Mouse (Mus musculus): ENCODE data around the gene Slc39a11. TPM values are rescaled to one million over a fixed set of nuclear protein-coding genes. Genes with fewer than 3 reads are reported as not detected.

The Slc39a11 gene
- polyA plus RNA-seq, 1 experiment from 2014 or later = 12.5 TPM

DNA sequence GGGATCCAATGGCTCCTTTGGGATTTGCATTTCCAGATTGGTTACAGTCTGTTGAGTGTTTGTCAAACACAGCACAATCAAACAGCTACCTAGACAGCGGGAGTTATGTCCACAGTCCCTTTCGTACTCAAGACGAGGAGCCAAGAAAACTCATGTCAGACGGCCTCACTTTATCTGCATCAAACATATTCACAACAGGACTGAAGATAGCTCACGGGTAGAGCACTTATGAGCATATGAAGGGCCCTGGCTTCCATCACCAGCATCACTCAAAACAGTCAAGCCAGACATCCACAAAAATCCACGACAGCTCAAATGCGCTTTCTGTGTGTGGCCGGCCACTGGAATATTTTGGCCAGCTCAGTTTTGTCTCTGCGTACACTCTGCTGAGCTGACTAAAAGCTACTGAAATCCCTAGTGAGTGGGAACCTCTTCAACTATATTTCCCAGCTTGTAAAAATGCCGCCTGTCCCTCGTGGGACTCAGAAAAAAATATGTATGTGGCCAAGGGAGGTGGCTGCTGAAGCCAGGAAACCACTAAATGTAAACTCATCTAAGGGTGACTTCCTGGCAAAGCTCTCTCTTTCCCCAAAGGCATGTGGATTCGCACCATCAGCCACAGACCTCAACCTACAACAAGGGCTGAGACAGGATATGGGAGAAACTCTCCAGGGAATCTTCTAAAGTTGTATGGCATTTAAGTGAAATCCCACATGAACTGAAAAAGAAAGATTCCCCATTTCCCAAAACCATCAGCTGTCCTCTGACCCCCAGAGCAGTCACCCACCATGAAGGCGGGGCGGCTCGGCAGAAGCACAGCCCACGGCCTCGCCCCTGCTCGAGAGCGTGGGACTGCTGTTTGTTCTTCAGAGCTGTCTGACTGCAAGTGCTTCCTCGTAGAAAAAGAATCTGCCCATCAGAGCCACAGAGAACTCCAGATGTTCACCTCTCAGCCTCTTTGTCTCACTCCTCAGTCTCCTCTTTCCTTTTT lies 159.1 kb downstream of the Slc39a11 start:
- H3K9ac ChIP-seq (replicated peaks; ENCODE audit: low read length) = no peak overlapping the region
- no peak overlapping the region for H3K4me3 ChIP-seq (ENCODE audit: low read depth, low read length)
- no peaks in the 10 kb centered on the region for H3K9me3 ChIP-seq (replicated peaks; ENCODE audit: control insufficient read depth, low read length)
- H3K27me3 ChIP-seq (ENCODE audit: control insufficient read depth, insufficient read depth, low read length) = no peaks in the 10 kb centered on the region
- DNase-seq (ENCODE audit: low spot score) (no peak), ATAC-seq (replicated peaks; ENCODE audit: insufficient number of reproducible peaks, low FRiP score, low TSS enrichment, low read depth) (no peak)
- no peaks in the 10 kb centered on the region for H3K36me3 ChIP-seq (replicated peaks; ENCODE audit: control insufficient read depth, insufficient read depth, low read depth, low read length)
- H3K4me1 ChIP-seq (ENCODE audit: control insufficient read depth, insufficient read depth, low read length) = no peaks in the 10 kb centered on the region
- WGBS = 82% methylated on average over 20 of the region's 20 CpGs
- no peak overlapping the region for H3K27ac ChIP-seq (replicated peaks; ENCODE audit: low read depth, low read length)
- no peak overlapping the region for H3K4me2 ChIP-seq (ENCODE audit: low read depth, low read length)

GRCm38 (mm10) chr11:113487603-113488335 lies 162.1 kb downstream of the Slc39a11 start:
- no peak overlapping the region for H3K27ac ChIP-seq (replicated peaks; ENCODE audit: low read depth, low read length)
- no peaks in the 10 kb centered on the region for H3K9me3 ChIP-seq (replicated peaks; ENCODE audit: control insufficient read depth, low read length)
- no peak overlapping the region for H3K4me3 ChIP-seq (ENCODE audit: low read depth, low read length)
- no peaks in the 10 kb centered on the region for H3K27me3 ChIP-seq (ENCODE audit: control insufficient read depth, insufficient read depth, low read length)
- WGBS = 67% methylated on average over 8 of the region's 8 CpGs
- H3K9ac ChIP-seq (replicated peaks; ENCODE audit: low read length) = no peak overlapping the region
- H3K4me1 ChIP-seq (ENCODE audit: control insufficient read depth, insufficient read depth, low read length) = no peaks in the 10 kb centered on the region
- DNase-seq (ENCODE audit: low spot score) (no peak), ATAC-seq (replicated peaks; ENCODE audit: insufficient number of reproducible peaks, low FRiP score, low TSS enrichment, low read depth) (no peak)
- no peak overlapping the region for H3K4me2 ChIP-seq (ENCODE audit: low read depth, low read length)
- no peaks in the 10 kb centered on the region for H3K36me3 ChIP-seq (replicated peaks; ENCODE audit: control insufficient read depth, insufficient read depth, low read depth, low read length)

DNA sequence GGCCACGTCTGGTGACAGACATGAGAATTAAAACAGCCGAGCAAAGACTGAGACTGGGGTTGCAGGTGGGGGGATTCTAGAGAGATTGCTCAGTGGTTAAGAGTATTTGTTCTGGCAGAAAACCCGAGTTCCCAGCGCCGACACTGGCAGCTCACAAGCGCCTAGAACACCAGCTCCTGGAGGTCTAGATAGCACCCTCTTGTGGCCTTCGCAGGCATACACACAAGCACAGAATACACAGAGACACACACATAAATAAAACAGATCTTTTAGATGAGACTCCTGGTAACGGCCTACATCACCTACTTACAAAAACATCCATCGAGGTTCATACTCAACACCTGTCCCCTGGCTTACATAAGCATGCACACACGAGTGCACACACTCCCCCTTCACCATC lies 165.8 kb downstream of the Slc39a11 start:
- Histone ChIP-seq H3K27ac (replicated peaks; ENCODE audit: low read depth, low read length) (no peak overlapping the region), H3K9me3 (replicated peaks; ENCODE audit: control insufficient read depth, low read length) (no peaks in the 10 kb centered on the region), H3K27me3 (ENCODE audit: control insufficient read depth, insufficient read depth, low read length) (no peaks in the 10 kb centered on the region), H3K4me1 (ENCODE audit: control insufficient read depth, insufficient read depth, low read length) (no peaks in the 10 kb centered on the region), H3K4me3 (ENCODE audit: low read depth, low read length) (no peak overlapping the region), H3K36me3 (replicated peaks; ENCODE audit: control insufficient read depth, insufficient read depth, low read depth, low read length) (no peaks in the 10 kb centered on the region), H3K4me2 (ENCODE audit: low read depth, low read length) (no peak overlapping the region), H3K9ac (replicated peaks; ENCODE audit: low read length) (no peak overlapping the region)
- ATAC-seq (replicated peaks; ENCODE audit: insufficient number of reproducible peaks, low FRiP score, low TSS enrichment, low read depth) = no peak
- 91% methylated on average over 10 of the region's 10 CpGs for WGBS
- DNase-seq (ENCODE audit: low spot score) = no peak

- no peak overlapping the region for H3K4me2 ChIP-seq (ENCODE audit: low read depth, low read length)
- H3K36me3 ChIP-seq (replicated peaks; ENCODE audit: control insufficient read depth, insufficient read depth, low read depth, low read length) = no peaks in the 10 kb centered on the region
- H3K27me3 ChIP-seq (ENCODE audit: control insufficient read depth, insufficient read depth, low read length) = no peaks in the 10 kb centered on the region
- 85% methylated on average over 9 of the region's 9 CpGs for WGBS
- no peak overlapping the region for H3K4me3 ChIP-seq (ENCODE audit: low read depth, low read length)
- no peak overlapping the region for H3K27ac ChIP-seq (replicated peaks; ENCODE audit: low read depth, low read length)
- ATAC-seq (replicated peaks; ENCODE audit: insufficient number of reproducible peaks, low FRiP score, low TSS enrichment, low read depth) (no peak), DNase-seq (ENCODE audit: low spot score) (no peak)
- H3K9me3 ChIP-seq (replicated peaks; ENCODE audit: control insufficient read depth, low read length) = no peaks in the 10 kb centered on the region
- no peak overlapping the region for H3K9ac ChIP-seq (replicated peaks; ENCODE audit: low read length)
- H3K4me1 ChIP-seq (ENCODE audit: control insufficient read depth, insufficient read depth, low read length) = no peaks in the 10 kb centered on the region
These were observed 172.3 kb downstream of the Slc39a11 start for GRCm38 (mm10) chr11:113477550-113477949.

GRCm38 (mm10) chr11:113476720-113477119 lies 173.2 kb downstream of the Slc39a11 start:
- H3K36me3 ChIP-seq (replicated peaks; ENCODE audit: control insufficient read depth, insufficient read depth, low read depth, low read length) = no peaks in the 10 kb centered on the region
- H3K27me3 ChIP-seq (ENCODE audit: control insufficient read depth, insufficient read depth, low read length) = no peaks in the 10 kb centered on the region
- H3K9me3 ChIP-seq (replicated peaks; ENCODE audit: control insufficient read depth, low read length) = no peaks in the 10 kb centered on the region
- DNase-seq (ENCODE audit: low spot score) (no peak), ATAC-seq (replicated peaks; ENCODE audit: insufficient number of reproducible peaks, low FRiP score, low TSS enrichment, low read depth) (no peak)
- WGBS = 84% methylated on average over 9 of the region's 9 CpGs
- no peak overlapping the region for H3K4me2 ChIP-seq (ENCODE audit: low read depth, low read length)
- no peak overlapping the region for H3K9ac ChIP-seq (replicated peaks; ENCODE audit: low read length)
- no peak overlapping the region for H3K4me3 ChIP-seq (ENCODE audit: low read depth, low read length)
- H3K27ac ChIP-seq (replicated peaks; ENCODE audit: low read depth, low read length) = no peak overlapping the region
- H3K4me1 ChIP-seq (ENCODE audit: control insufficient read depth, insufficient read depth, low read length) = no peaks in the 10 kb centered on the region

DNA sequence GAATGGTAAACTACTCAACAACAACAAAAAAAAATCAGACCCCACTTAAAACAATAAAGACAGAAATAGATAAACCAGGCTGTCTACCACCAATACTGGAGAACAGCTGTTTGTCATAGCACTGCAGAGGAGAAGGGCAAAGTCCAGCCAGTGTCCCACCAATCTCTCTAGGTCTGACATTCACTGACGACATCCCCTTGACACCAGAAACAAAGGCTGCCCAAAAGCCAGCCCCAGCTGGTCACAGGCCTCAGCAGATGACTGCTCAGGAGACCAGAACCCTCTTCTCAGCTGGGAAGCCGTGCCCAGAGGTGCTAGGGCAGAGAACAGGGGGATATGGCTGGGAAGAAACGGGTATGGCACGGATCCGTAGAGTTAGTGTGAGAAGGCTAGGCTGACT lies 174.4 kb downstream of the Slc39a11 start:
- 72% methylated on average over 5 of the region's 5 CpGs for WGBS
- no peak overlapping the region for H3K27ac ChIP-seq (replicated peaks; ENCODE audit: low read depth, low read length)
- no peaks in the 10 kb centered on the region for H3K4me1 ChIP-seq (ENCODE audit: control insufficient read depth, insufficient read depth, low read length)
- no peak for DNase-seq (ENCODE audit: low spot score)
- ATAC-seq (replicated peaks; ENCODE audit: insufficient number of reproducible peaks, low FRiP score, low TSS enrichment, low read depth) = no peak
- no peaks in the 10 kb centered on the region for H3K27me3 ChIP-seq (ENCODE audit: control insufficient read depth, insufficient read depth, low read length)
- H3K4me3 ChIP-seq (ENCODE audit: low read depth, low read length) = no peak overlapping the region
- no peaks in the 10 kb centered on the region for H3K36me3 ChIP-seq (replicated peaks; ENCODE audit: control insufficient read depth, insufficient read depth, low read depth, low read length)
- no peak overlapping the region for H3K9ac ChIP-seq (replicated peaks; ENCODE audit: low read length)
- no peak overlapping the region for H3K4me2 ChIP-seq (ENCODE audit: low read depth, low read length)
- H3K9me3 ChIP-seq (replicated peaks; ENCODE audit: control insufficient read depth, low read length) = no peaks in the 10 kb centered on the region

GRCm38 (mm10) chr11:113473998-113474534 lies 175.8 kb downstream of the Slc39a11 start:
- no peaks in the 10 kb centered on the region for H3K4me1 ChIP-seq (ENCODE audit: control insufficient read depth, insufficient read depth, low read length)
- H3K4me3 ChIP-seq (ENCODE audit: low read depth, low read length) = no peak overlapping the region
- H3K36me3 ChIP-seq (replicated peaks; ENCODE audit: control insufficient read depth, insufficient read depth, low read depth, low read length) = no peaks in the 10 kb centered on the region
- H3K9ac ChIP-seq (replicated peaks; ENCODE audit: low read length) = no peak overlapping the region
- no peak overlapping the region for H3K27ac ChIP-seq (replicated peaks; ENCODE audit: low read depth, low read length)
- no peak overlapping the region for H3K4me2 ChIP-seq (ENCODE audit: low read depth, low read length)
- WGBS = 76% methylated on average over 7 of the region's 7 CpGs
- no peaks in the 10 kb centered on the region for H3K9me3 ChIP-seq (replicated peaks; ENCODE audit: control insufficient read depth, low read length)
- no peaks in the 10 kb centered on the region for H3K27me3 ChIP-seq (ENCODE audit: control insufficient read depth, insufficient read depth, low read length)
- DNase-seq (ENCODE audit: low spot score) (no peak), ATAC-seq (replicated peaks; ENCODE audit: insufficient number of reproducible peaks, low FRiP score, low TSS enrichment, low read depth) (no peak)

- 93% methylated on average over 9 of the region's 9 CpGs for WGBS
- no peaks in the 10 kb centered on the region for H3K4me1 ChIP-seq (ENCODE audit: control insufficient read depth, insufficient read depth, low read length)
- H3K27me3 ChIP-seq (ENCODE audit: control insufficient read depth, insufficient read depth, low read length) = no peaks in the 10 kb centered on the region
- ATAC-seq (replicated peaks; ENCODE audit: insufficient number of reproducible peaks, low FRiP score, low TSS enrichment, low read depth) = no peak
- H3K27ac ChIP-seq (replicated peaks; ENCODE audit: low read depth, low read length) = no peak overlapping the region
- no peaks in the 10 kb centered on the region for H3K9me3 ChIP-seq (replicated peaks; ENCODE audit: control insufficient read depth, low read length)
- no peak overlapping the region for H3K4me2 ChIP-seq (ENCODE audit: low read depth, low read length)
- no peak overlapping the region for H3K4me3 ChIP-seq (ENCODE audit: low read depth, low read length)
- H3K36me3 ChIP-seq (replicated peaks; ENCODE audit: control insufficient read depth, insufficient read depth, low read depth, low read length) = no peaks in the 10 kb centered on the region
- no peak for DNase-seq (ENCODE audit: low spot score)
- no peak overlapping the region for H3K9ac ChIP-seq (replicated peaks; ENCODE audit: low read length)
These were observed 177.9 kb downstream of the Slc39a11 start for GRCm38 (mm10) chr11:113471936-113472335.

All from embryonic facial prominence, embryonic 11.5 days (tissue).